Mouse (Mus musculus): Measurements from ENCODE around the gene Mroh7. TPM values are rescaled to one million over a fixed set of nuclear protein-coding genes. Genes with fewer than 3 reads are reported as not detected.
A peak's percentile ranks its signal among the peaks of the same experiment; 100 is the strongest.
"Not testable (repeated sequence)": the region's sequence is repeated elsewhere in the genome, so short reads cannot be mapped to it uniquely, and the experiment has no call there.

Mroh7 gene
- 1 to 10 TPM; 2.1 to 2.2 TPM for total RNA-seq (2021)
- long read RNA-seq, experiment 1, partial matches to known transcripts = 2 of 4 reads
- long read RNA-seq, experiment 1, other reads (novel, unspliced or antisense) = 2 of 4 reads
- long read RNA-seq, experiment 2, partial matches to known transcripts = 1 of 2 reads
- long read RNA-seq, experiment 2, other reads (novel, unspliced or antisense) = 1 of 2 reads

DNA sequence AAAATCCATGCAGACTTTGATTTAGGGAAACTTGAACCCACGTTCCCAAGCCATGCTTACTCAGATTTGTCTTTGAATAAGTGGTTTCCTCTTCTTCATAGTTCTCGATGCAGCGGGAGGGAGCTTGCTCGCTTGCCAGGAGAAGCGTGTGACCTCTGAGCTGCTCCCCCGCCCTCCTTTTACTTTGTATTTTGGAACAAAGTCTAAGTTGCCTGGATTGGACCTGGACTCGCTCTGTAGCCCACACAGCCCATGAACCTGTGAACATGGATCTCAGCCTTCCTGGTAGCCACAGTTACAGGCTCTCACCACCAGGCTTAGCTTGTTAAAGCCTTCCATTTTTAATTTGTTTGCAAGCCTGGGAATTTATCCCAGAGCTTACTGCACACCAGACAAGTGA is at the start of gene Mroh7:
Gene Mroh7 (minus strand): TSS at position 112 of the 400 bp plus-strand sequence.
- intact Hi-C loops (cut with DNase I) = no loop called here
- no peak for DNase-seq (ENCODE audit: low spot score in 2 of 2)

DNA sequence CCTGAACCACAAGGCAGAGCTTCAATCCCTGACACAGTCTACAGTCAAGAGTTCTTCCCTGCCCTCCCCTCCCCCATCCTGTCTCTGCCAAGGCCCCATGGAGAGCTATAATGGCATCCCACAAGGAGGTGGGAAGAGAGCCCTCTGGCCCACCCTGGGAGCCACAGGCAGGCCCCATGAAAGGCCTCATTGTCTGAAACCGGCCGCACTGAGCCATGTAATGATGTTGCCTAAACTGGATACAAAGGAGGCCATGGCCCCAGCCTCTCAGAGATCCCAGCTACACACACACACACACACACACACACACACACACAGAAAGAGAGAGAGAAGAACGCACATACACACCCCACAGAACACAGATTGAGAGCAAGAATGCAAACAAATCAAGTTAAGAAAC is 49.3 kb upstream of the Mroh7 start:
- intact Hi-C loops (cut with DNase I) = no loop called here

DNA sequence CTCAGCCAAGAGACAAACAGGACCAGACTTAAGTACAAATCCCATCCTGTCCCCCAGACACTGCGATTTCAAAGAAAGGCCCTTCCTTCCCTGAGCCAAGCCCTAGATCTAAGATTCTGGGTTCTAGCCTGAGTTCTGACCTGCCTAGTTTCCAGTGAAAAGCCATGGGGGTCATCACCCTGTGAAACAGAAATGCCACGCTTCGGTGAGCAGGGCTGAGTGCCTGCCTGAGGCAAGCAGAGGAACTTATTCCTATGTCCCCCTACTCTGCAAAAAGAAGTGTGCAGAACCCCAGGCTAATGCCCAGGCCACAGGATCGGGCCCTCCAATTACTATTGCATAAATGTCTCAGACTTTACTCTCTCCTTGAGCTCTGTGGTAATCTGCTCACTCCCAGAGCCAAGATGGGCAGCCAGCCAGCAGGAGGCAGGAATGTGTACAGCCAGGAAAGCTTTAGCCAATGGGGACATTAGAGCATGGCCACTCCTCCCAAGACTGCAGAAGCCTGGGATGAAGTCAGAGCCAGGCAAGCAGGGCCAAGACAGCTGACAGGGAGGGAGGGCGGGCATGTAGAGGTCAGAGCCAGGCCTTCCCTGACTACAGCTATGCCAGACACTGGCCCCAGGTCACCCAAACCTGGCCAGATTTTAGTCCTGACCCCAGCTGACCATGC is 47.5 kb upstream of the Mroh7 start:
- DNase-seq (ENCODE audit: low spot score in 2 of 2) = peak; percentile 86 to 95
- intact Hi-C loops (cut with DNase I) = no loop called here

More for the DNA sequence above, 49.3 kb upstream of the Mroh7 start:
- DNase-seq (ENCODE audit: low spot score in 2 of 2) = peak in 1 of 2 experiments; percentile 33

DNA sequence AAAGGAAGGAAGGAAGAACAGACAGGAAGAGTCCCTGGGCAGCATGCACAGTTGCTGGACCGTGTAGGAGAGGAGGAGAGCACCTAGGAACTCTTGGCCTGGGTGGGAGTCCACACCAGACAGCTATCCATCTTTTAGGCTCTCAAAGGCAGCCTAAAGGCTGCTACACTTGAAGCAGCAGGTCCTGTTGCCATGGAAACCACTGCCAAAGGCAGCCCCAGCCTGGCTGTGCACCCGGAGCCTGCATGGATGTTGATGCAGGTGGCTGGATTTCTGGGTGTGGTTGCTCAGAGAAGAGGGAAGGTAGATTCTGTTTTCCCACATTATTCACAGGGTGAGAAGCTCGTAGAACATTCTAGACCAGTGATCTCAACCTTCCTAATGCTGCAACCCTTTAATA is 46.3 kb upstream of the Mroh7 start:
- intact Hi-C loops (cut with DNase I) = no loop called here
- peak; percentile 78 to 90 for DNase-seq (ENCODE audit: low spot score in 2 of 2)

DNA sequence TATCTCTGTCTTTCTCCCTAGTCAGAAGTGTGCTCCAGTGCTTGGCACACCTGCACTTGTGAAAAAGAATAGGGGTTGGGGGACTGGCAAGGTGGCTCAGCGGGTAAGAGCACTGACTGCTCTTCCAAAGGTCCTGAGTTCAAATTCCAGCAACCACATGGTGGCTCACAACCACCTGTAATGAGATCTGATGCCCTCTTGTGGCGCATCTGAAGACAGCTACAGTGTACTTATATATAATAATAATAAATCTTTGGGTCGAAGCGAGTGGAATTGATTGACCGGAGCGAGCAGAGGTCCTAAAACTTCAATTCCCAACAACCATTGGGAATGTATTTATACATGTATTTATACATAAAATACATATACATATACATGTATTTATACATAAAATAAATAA is 45.0 kb upstream of the Mroh7 start:
- intact Hi-C loops (cut with DNase I); DNase-seq (ENCODE audit: low spot score in 2 of 2): not testable (repeated sequence)

DNA sequence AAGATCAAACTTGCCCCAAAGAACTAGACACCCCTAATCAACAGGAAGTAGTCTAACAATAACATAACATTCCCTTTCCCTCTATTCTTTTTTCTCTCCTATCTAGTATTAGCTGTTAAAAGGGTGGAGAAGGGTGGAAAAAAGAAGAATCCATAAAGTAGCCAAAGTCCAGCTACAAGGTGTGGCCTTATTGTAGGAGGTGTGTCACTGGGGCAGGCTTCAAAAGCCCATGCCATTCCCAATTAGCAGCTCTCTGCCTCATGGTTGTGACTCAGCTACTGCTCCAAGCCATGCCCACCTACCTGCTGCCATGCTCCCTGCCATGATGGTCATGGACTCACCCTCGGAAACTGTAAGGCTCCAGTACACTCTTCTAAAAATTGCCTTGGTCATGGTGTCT is 41.8 kb upstream of the Mroh7 start:
- no peak for DNase-seq (ENCODE audit: low spot score in 2 of 2)
- intact Hi-C loops (cut with DNase I) = no loop called here

DNA sequence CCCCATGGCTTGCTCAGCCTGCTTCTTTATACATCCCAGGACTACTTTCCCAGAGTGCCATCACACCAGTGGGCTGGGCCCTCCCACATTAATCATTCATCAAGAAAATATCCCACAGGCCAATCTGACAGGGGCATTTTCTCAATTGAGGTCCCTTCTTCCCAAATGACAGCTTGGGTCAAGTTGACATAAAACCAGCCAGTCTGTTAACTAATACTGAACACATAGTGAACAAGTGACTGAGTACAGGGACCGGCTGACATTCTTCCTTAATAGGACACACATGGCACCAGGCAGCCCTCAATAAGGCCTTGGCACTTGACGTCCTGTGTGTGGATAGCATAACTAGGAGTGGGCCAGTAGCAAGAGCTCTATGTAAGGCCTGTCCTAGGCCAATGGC is 38.6 kb upstream of the Mroh7 start:
- DNase-seq (ENCODE audit: low spot score in 2 of 2) = no peak
- intact Hi-C loops (cut with DNase I) = no loop called here

DNA sequence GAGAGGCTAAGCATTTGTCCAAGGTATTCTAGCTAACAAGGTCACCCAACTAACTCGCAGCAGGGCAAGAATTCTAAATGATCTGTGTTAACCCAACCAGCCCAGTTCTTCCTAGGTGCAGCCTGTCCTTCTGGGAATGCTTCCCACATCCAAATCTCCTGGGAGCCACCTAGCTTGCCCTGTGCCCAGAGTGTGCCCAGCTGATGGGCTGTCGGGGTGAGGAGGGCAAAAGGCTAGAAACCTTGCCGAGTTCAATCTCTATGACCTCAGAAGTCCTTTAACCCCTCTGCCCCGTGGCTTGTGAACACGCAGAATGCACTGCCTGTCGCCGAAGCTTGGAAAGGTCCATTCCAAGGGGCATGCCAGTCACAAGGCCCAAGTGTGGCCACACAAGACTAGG is 33.4 kb upstream of the Mroh7 start:
- intact Hi-C loops (cut with DNase I) = no loop called here

DNA sequence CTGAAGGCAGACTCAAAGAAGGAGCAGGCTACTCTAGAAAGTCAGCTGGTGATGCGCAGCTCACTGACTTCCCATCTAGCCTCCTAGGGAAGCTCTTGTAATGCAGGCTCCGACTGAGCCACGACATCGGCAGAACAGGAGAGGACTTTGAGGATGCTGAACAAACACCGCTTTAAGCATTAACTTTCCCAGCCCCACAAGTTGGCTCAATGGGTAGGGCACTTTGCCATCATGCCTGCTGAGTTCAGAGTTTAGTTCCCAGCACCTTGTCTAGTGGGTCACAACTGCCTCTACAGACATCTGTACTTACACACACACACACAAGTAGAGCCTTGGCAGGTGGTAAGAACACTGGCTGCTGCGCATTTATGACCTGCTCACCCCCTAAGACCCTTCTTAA is 21.0 kb upstream of the Mroh7 start:
- no peak for DNase-seq (ENCODE audit: low spot score in 2 of 2)
- intact Hi-C loops (cut with DNase I) = no loop called here

More for the DNA sequence above, 33.4 kb upstream of the Mroh7 start:
- no peak for DNase-seq (ENCODE audit: low spot score in 2 of 2)

DNA sequence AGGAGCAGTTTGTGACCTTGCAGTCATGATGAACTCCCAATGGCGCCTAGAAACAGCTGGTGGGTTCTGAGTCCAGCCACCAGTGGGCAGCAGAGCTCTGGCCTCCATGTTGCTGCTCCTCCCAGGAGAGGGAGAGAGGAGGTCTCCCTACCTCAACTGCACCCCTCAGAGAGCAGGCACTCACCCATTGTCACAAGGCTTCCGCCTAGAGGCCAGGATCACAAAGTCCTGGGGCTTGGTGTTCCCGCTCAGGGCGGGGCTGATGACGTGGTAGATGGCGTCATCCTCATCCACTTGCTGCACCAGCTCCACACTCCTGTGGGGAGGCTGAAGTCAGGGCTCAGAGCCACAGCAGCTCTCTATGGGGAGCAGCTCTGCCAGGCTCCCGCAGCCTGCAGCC is 19.0 kb upstream of the Mroh7 start:
- intact Hi-C loops (cut with DNase I) = no loop called here
- peak; percentile 78 to 90 for DNase-seq (ENCODE audit: low spot score in 2 of 2)

DNA sequence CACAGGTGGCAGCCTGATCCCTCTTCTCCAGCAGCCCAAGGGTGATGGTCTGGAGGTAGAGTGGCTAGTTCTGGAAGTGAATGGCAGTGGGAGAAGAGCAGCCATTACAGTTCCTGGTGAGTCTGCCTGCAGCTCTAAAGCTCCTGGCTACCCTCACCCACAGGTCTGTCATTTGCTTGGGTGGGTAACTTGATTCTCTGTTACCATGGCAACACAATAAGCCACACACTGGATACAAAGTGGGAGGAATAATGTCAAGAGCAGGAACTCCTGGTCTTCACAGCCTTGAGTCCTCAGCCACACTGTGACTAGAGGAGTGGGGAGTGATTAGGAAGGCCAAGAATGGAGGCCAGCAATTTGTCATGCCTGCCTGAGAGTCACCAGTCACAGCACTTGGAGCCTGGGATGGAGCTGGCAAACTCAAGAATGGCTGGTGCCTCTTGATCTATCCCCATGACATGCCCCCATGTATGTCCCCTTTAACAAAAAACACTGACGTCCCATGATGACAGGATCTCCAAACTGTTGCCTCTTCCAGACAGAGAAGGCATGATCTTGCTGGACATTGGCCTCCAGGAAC is 16.4 kb upstream of the Mroh7 start:
- peak in 1 of 2 experiments; percentile 33 for DNase-seq (ENCODE audit: low spot score in 2 of 2)
- intact Hi-C loops (cut with DNase I) = no loop called here

DNA sequence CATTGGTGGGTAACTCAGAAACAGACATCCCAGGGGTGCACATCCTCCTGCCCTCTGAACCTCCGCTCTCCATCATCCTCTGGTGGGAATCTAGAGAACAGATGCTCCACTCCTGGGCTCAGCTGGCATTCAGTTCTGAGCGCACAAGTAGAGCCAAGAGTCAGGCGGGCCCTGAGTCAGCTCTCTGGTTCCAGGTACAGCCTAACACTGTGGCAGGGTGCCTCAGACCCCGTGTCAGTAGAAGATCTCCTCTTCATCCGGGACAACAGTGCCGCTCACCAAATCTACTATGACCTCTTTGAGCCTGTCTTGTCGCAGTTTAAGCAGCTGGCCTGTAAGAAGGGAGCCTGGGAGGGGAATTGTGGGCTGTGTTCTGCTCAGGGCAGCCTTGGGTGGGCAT is 15.1 kb upstream of the Mroh7 start:
- no peak for DNase-seq (ENCODE audit: low spot score in 2 of 2)
- intact Hi-C loops (cut with DNase I) = no loop called here

DNA sequence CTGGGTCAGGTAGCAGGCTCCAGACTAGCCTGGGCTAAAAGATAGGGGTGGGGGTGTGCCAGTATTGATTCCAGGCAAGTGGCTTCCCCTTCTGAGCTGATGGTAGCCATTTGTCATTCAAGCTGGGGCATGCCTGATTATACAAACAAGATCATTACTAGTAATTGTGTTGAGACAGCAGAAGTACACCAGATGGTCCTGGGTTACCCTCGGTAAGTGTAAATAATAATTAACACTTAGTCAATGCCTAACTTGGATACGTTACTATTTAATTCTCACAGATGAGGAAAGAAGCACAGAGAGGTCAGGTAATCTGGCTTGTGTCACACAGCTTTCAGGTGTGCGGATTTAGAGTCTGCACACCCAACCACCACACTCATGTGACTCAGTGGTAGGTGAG is 7.2 kb upstream of the Mroh7 start:
- no peak for DNase-seq (ENCODE audit: low spot score in 2 of 2)
- intact Hi-C loops (cut with DNase I) = no loop called here

DNA sequence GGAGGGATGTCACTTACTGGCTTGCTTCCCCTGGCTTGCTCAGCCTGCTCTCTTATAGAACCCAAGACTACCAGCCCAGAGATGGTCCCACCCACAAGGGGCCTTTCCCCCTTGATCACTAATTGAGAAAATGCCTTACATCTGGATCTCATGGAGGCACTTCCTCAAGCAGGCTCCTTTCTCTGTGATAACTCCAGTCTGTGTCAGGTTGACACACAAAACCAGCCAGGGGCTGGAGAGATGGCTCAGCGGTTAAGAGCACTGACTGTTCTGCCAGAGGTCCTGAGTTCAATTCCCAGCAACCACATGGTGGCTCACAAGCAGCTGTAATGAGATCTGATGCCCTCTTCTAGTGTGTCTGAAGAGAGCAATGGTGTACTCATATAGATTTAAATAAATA is 6.2 kb upstream of the Mroh7 start:
- not testable (repeated sequence) for DNase-seq (ENCODE audit: low spot score in 2 of 2)

DNA sequence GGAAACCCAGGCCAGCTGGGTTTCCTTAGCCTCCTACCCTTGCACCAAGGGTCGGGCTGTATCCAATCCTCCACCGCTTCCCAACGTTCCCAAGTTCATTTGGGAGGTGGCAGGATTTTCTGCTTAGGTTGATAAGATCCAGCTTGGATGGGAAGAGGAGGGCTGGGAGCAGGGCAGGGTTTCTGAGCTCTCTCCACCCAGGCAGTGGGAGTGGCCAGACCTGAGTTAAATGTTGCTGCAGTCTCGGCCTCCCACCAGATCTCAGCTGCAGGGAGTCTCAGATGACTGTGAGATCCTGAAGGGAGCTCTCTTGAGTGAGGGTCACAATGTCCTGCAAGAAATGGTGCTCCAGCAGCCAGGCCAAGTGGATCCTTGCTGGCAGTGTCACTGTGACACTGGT is 2.9 kb upstream of the Mroh7 start, which contains the start of gene Fam151a:
Gene Fam151a (plus strand): TSS at position 254 of the 400 bp plus-strand sequence.
- intact Hi-C loops (cut with DNase I) = no loop called here
- DNase-seq (ENCODE audit: low spot score in 2 of 2) = no peak

More for the DNA sequence above, 6.2 kb upstream of the Mroh7 start:
- intact Hi-C loops (cut with DNase I) = not testable (repeated sequence)

DNA sequence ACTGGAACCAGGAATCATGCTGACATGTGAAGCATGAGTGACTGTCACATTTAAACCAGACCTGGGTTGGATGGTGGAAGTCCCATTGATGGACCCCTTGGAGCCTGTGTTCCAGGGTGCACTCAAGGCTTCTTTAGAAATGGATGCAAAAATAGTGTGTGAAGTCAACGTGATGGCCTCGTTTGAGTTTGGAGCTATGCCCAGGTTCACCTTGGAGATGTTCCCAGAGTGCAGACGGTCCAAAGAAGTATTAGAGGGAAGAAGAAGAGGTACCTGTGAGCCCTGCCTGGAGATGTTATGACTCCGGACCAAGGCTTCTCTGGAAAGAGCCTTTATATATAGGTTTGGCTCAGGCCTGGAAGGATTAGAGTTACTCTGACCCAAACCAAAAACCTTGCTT is 10.1 kb downstream of the Mroh7 start:
- no peak for DNase-seq (ENCODE audit: low spot score in 2 of 2)
- intact Hi-C loops (cut with DNase I) = no loop called here

DNA sequence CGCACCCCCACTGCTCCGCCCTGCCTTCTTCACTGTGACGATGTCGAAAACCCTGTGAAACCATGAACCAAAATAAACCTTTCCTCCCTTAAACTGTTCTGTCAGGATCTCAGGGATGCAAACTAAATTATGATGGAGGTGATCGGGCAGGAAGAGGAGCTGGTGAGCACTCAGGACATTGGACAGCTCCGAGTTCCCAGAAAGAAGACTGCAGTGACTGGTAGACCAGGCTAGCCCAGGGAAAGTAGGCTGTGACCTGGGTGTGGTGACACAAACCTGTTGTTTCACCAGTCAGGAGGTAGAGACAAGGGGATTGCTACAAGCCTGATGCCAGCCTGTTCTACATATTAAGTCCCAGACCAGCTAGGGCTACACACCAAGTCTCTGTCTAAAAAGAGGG is 17.1 kb downstream of the Mroh7 start:
- intact Hi-C loops (cut with DNase I) = no loop called here
- no peak for DNase-seq (ENCODE audit: low spot score in 2 of 2)

DNA sequence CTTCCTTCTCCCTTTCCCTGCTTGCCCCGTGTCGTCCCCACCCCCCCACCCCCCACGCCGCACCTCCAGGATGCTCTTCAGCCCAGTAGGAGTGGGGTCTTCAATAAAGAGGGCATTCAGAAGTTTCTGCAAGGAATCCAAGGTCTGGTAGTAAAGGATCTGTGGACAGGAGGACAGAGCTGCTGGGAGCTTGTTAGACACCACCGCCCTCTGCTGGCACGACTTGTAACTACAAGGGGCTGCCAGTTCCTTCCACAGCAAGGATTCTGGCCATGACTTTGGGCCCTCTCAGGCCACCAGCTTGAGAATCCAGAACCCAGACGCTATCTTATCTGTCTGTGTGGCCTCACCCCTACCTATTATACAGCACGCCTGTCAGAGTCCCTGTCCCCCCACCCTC is 22.3 kb downstream of the Mroh7 start:
- intact Hi-C loops (cut with DNase I) = loop anchor here (1.0 kb wide), 2 partner anchors 77 to 94 kb away; no protein-coding TSS in a partner anchor
- DNase-seq (ENCODE audit: low spot score in 2 of 2) = peak; percentile 85 to 88

DNA sequence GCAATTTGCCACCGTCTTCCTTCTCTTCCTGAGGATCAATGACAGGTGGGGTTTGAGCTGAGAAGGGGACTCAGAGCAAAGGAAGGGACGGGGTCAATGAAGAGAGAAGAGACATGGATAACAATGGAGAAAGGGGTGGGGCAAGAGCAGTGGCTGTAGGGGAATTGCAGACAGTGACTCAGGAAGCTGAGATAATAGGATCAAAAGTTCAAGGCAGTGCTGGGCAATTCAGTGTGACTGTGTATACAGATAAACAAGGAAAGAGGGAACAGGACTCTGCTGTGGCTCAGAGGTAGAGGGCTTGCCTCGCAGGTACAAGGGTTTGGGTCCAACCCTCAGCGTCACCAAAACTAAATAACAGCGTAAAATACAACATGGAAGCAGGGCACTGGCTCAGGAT is 22.8 kb downstream of the Mroh7 start:
- no peak for DNase-seq (ENCODE audit: low spot score in 2 of 2)
- intact Hi-C loops (cut with DNase I) = loop anchor here (1.0 kb wide), 2 partner anchors 77 to 94 kb away; no protein-coding TSS in a partner anchor

DNA sequence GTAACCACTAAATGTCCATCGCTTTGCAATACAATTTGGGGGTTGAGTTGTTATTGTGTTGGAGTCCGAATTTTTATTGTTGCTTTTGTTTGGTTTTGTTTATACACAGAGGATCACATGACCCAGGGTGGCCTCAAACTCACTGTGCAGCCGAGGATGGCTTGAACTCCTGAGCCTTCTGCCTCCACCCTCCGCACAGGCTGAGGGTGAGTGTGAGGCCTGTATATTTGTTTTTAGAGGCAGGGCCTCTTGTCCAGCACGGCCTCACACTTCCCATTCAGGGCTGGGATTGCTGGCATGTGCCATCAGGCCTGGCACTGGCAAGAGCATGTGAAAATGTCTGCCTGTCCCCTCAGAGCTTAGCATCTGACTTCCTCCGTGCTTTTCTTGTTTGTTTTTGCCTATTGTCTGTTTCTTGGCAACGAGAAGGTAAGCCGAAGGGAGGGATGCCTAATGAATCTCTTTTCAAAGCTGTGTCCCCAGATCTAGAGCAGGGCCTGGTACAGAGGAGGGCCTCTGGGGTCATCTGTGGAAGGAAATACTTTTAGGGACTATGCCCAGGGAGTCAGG is 25.5 kb downstream of the Mroh7 start:
- intact Hi-C loops (cut with DNase I) = no loop called here
- DNase-seq (ENCODE audit: low spot score in 2 of 2) = no peak

Data from left cerebral cortex, postnatal 14 days (tissue).